Mouse (Mus musculus) T-helper 17 cell (primary cell): ENCODE measurements around the gene Nfia.

Source experiments
- in situ Hi-C, 2 experiments: fragments of 300-600 bp; cut with MboI, MseI; formaldehyde crosslinking; loops; 1 replicate in 1 of 2; 2 replicates in 1 of 2; pipeline ENCODE4 v1.15.1; 2025; ENCODE audit warnings: high pct_unique_total_duplicates in 2 of 2

Nfia gene

DNA sequence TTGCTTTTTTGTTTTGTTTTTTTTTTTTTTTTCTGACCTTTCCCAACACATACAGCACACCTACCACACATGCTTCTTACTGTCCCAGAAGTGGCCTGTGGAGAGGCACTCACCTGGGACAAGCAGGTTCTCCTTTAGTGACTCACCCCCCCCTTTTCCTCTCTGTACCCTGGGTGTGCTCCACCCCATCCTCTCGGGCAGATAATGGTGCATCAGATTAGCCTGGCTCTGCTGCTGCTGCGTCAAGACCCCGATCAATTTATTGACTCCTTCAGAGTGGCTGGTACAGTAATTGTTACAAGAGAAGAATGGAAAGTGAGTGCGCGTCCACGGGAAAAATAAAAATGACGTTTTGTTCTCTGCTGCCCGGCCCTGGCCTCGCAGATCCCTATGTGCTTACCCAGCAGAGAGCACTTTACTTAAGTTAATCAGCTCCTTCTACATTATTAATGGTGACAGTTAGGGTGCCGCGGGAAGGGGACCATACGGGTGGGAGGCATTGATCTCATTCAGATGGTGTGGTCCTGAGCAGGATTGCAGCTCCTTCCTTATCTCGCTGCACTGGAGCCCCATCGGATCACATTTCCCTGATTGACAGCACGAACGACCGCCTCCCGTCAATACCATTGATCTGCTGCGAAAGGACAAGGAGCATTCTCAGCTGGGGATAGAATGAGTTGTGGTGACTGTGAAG, 321.7 kb downstream of the Nfia start:
- in situ Hi-C loops: no loop called here

DNA sequence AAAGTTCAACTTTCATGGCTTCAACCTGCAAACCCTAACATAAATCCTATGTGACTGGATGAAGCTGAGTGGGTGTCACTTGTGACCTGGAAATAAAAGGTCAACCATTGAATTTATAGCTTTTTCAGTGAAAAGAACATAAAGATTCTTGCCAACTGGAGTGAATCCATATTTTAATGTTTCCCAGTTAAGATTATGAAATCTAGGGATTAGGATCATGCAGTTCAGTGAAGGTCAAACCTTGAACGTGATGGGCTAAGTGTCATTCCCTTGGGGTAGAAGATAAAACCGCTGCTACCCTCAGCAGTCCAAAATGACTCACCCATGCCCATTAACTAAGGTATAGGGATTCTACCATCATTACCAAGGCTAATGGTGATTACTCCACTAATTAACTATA, 322.5 kb downstream of the Nfia start:
- in situ Hi-C loops: no loop called here

DNA sequence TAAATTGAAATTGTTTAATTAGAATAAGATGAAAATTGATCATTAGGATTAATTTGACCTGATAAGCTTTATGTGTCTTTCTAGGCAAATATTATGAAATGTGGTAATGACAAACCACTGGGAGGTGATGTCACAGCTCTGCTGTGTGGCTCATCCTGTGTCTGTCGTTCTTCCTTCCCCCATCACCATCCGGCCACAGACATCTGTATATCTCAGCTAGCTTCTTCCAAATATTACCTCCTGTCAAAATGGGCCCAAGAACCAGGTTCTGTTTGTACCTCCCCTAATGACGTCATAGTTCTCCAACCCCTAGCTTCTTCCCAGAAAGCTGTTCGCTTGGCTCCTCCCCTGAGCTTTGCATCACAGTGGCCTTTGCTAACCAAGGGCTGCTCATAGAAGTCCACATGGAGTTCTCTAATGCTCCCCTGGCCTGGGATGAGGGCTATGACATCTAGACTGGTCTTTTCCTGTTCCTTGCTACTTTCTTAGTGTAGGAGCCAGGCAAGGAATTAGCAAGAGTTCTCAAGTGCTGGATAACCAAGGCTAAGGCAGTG, 324.6 kb downstream of the Nfia start:
- in situ Hi-C loops: no loop called here

DNA sequence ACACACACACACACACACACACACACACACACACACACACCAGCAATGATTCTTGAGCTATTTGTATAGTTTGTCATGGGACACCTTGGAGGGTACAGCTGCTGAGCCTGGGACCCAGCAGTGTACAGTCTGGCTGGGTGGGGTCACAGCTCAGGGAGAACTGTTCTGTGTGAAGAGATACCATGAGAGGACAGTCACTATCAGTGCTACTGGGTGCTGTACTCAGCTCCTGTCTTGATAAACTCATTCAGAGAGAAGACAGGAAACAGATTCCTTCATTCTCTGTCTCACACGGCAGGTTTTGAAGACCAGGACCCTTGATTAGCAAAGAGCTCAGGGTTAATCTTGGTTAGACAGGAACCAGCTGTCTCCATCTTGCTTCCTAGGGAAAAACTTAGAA, 326.1 kb downstream of the Nfia start:
- in situ Hi-C loops: no loop called here

DNA sequence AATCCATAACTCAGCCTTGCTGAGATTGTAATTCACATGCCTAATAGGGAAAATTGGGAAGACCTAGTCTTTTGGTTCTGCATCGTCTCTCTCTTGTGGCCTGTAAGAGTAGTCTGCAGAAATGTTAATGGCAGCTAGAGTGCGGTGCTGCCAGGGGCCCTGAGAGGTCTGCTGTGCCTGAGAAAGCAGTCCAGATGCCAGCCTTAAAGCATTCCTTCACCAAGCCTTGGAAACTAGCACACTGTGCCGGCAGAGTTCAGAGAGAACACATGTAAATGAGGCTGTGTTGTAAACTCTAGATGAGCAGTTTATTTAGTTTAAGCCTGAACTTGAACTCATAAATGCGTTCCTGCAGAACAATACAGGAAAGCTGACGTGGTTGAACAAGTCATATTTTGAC, 326.9 kb downstream of the Nfia start:
- in situ Hi-C loops: no loop called here

GRCm38 (mm10) chr4:98101153-98102096, 328.9 kb downstream of the Nfia start:
- in situ Hi-C loops: no loop called here

- in situ Hi-C loops: no loop called here
Observed at GRCm38 (mm10) chr4:98102625-98103336, 330.2 kb downstream of the Nfia start.

DNA sequence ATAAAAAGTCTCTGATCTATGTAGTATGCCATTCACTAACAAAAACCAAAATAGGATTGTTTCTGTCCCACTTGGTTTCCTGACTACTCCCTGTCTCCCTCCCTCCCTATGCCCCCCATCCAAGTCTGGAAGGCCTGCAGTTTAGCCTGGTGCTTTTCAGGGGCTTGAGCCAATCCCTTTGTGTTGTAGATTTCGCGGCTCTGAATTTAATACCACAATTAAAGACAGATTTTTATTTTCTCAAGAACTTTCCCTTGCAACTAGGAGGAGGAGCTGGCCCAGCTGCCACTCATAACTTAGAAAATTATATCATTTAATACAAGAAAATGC, 330.8 kb downstream of the Nfia start:
- in situ Hi-C loops: no loop called here

- in situ Hi-C loops: no loop called here
Observed at GRCm38 (mm10) chr4:98104161-98104560, 331.6 kb downstream of the Nfia start.

DNA sequence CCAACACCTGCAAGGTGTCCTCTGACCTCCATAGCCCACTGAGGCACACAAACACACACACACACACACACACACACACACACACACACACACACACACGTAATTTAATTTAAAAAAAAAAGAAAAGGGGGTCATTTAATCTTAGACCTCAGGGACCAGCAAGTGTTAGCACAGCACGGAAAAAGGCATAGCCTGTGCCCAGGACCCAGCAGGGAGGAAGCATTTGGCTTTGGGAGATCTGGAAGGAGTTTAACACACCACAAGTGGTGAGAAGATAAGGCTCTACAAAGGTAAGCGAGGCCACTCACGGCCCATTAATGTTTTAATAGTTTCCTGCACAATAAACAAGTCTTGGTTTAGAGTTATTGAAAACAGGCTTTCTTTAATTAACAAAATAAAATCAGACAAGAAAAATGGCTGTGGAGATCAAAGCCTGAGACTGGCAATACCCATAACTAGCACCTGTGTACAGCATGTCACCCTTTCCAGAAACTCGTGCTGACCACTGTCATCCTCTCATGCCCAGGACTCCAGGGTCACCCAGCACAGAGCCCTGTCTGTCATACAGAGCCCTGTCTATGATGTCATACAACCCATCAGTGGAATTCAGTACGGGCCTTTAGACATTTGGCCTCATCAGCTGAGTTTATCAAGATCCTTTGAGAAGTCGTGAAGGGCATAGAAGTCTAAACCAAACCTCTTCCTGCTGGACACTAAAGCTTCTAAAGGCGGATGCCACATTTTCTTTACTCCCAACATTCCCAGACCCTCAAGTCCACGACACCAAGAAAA, 332.6 kb downstream of the Nfia start:
- in situ Hi-C loops: loop anchor here in 1 of 2 experiments (5.0 kb wide), 1 partner anchor 108 kb away; no protein-coding TSS in a partner anchor

DNA sequence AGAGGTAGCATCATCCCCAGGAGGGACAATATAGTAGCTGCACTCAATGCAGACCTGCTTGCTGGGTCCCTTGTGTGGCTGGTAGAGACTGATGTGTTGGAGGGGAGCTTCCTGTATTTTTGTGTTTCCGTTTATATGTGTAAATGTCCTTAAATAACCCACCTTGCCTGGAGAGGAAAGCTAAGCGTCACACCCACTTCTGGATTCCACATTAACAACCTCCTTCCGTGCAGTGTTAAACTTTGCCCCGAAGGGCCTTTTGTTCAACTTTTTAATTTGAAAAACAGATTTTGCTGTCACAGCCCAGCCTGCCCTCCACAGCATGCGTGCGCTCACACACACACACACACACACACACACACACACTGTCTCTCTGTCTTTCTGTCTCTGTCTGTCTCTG, 333.4 kb downstream of the Nfia start:
- in situ Hi-C loops: loop anchor here in 1 of 2 experiments (5.0 kb wide), 1 partner anchor 109 kb away; no protein-coding TSS in a partner anchor

- in situ Hi-C loops: loop anchor here in 1 of 2 experiments (5.0 kb wide), 1 partner anchor 109 kb away; no protein-coding TSS in a partner anchor
Observed at GRCm38 (mm10) chr4:98106445-98107092, 334.0 kb downstream of the Nfia start.

GRCm38 (mm10) chr4:98107093-98107453, 334.5 kb downstream of the Nfia start:
- in situ Hi-C loops: loop anchor here in 1 of 2 experiments (5.0 kb wide), 1 partner anchor 110 kb away; no protein-coding TSS in a partner anchor

GRCm38 (mm10) chr4:98107936-98108675, 335.6 kb downstream of the Nfia start:
- in situ Hi-C loops: loop anchor here in 1 of 2 experiments (5.0 kb wide), 1 partner anchor 111 kb away; no protein-coding TSS in a partner anchor

DNA sequence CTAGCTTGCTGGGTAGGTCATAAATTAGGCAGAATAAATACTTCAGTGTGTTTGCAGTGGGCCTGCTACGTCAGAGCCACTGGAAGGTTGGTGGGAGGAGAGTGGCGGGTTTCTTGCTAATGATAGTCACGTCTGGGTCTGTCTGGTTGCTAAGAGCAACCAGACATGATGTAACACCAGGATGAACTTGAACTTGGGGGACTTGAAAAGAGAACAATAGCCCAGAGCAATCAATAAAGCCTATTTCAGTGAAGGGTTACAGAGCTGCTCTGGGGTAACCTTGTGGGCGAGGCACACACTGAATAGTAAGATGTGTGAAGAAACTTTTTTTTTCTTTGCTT, 336.1 kb downstream of the Nfia start:
- in situ Hi-C loops: loop anchor here in 1 of 2 experiments (5.0 kb wide), 1 partner anchor 111 kb away; no protein-coding TSS in a partner anchor

- in situ Hi-C loops: loop anchor here in 1 of 2 experiments (5.0 kb wide), 1 partner anchor 112 kb away; no protein-coding TSS in a partner anchor
Observed at GRCm38 (mm10) chr4:98109064-98109463, 336.5 kb downstream of the Nfia start.

DNA sequence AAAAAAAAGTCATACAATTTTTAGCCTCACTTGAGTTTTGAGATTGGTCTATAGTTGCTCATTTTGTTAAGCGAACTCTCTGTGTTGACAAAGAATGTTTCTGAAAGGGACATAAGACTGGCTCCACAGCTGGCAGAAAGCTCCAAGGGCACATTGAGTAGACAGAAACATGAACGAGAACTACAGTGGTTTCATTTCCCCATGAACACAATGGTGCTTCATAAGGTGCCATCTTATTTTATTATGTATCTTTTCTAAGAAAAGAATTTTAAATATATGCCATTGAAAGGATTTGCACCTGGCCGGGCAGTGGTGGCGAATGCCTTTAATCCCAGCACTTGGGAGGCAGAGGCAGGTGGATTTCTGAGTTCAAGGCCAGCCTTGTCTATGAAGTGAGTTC, 337.4 kb downstream of the Nfia start:
- in situ Hi-C loops: loop anchor here in 1 of 2 experiments (5.0 kb wide), 1 partner anchor 113 kb away; no protein-coding TSS in a partner anchor

DNA sequence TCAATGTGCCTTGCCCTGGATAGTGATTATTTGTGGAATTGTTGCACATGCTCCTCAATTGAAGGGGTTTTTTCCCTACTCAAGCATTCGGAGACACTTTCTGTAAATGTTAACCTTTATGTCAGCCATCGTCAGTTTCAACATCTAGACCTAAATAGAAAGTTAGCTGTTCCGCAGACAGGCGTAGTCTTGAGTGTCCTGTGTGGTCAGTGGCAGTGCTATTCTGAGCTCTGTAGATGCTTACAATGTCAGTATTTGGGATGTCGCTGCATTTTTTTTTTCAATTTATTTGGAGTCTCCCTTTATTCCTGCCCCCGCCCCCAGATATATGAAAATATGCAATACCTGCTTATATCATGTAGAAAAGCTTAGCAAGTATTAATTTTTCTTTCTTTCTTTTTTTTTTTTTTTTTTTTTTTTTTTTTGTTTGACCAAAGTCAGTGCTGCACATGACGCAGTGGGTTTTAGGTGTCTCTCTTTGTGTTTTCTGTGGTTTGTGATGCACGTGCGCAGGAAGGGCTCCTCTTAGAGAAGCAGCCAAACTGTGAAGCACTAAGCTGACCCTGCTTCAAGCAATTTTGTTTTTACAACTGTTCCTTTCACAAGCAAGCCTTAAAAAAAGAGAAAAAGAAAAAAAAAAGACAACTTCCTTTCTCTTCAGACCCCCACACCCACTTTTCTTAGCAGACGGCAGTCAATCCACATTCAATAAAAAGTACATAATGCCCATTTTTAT, 340.9 kb downstream of the Nfia start:
- in situ Hi-C loops: no loop called here

- in situ Hi-C loops: no loop called here
Observed at GRCm38 (mm10) chr4:98114966-98115365, 342.4 kb downstream of the Nfia start.
